Mouse (Mus musculus) B cell, adult 62 days (primary cell): Measurements from ENCODE around the gene Sec24d. TPM values are rescaled to one million over a fixed set of nuclear protein-coding genes. Genes with fewer than 3 reads are reported as not detected.

ENCODE experiments used
- total RNA-seq: library from RNA; stranded (reverse); gene quantifications from 4 replicates; pipeline ENCODE4 v1.2.4, GENCODE M21; 2023

The Sec24d gene
- total RNA-seq, result 16.5 to 20.0 TPM (median 17.3 TPM) in 4 replicates

DNA sequence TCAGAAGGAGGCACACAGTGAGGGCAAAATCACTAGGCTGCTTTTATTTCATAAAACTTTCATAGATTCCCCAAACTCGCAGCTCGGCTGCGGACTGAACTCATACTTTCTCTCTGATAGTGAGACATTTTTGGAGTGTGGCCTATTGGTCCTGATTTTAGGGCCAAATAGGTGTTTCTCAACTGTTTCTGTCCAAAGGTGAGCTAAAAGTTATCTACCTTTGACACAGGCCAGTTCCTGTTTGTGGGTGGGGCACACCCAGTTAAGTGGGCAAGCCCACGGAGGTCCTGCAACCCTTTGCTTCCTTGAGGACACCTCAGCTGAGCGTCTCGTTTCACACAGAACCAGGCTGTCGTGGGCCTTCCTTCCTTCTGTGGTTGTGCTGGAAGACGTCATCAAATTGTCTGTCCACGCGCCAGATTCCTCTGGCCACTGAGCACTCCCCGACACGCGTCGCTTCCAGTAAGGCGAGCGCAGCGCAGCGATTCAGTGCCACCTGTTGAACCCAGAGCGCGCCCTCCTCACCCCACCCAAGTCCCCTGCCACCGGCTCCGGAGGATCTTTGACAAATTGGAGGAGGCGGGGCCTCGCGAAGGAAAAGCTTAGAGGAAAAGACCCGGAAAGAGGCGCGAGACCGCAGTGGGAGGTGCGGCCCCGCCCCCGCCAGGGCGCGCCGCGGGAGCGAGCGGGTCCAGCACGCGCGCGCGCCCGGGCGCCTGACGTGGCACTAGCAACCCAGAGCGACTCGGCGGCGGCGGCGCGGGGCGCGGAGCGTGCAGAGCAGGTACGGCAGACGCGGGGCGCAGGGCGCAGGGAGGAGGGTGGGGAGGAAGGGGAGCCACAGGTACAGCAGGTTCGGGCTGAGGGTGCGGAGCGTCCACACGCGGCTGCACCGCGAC, at the start of gene Sec24d:
Sec24d (plus strand) TSS at position 703 of the 899 bp plus-strand sequence.

GRCm38 (mm10) chr3:123235921-123236320, 31.3 kb upstream of the Sec24d start, which contains the start of gene Synpo2:
Synpo2 (minus strand) TSS chr3:123236149.

GRCm38 (mm10) chr3:123385486-123386156, 118.4 kb downstream of the Sec24d start, which contains the start of gene Mettl14:
Mettl14 (minus strand) TSS chr3:123386108.

Other genes starting within 250 kb of the Sec24d start
- gene Myoz2, start 232.4 kb upstream of the Sec24d start, total RNA-seq, result not detected in 4 replicates
- 7.4 to 15.0 TPM (median 12.4 TPM) in 4 replicates for gene Synpo2, start 31.3 kb upstream of the Sec24d start, total RNA-seq
- 16.2 to 21.7 TPM (median 19.0 TPM) in 4 replicates for gene Mettl14, start 118.7 kb downstream of the Sec24d start, total RNA-seq
- gene Prss12, start 179.5 kb downstream of the Sec24d start, total RNA-seq, result 1.4 to 2.6 TPM (median 2.0 TPM) in 4 replicates